Mouse (Mus musculus): Measurements from ENCODE around the gene Rcor3. TPM values are rescaled to one million over a fixed set of nuclear protein-coding genes. Genes with fewer than 3 reads are reported as not detected.

Gene Rcor3
- total RNA-seq (2021), result 10 to 100 TPM; 44.2 TPM

DNA sequence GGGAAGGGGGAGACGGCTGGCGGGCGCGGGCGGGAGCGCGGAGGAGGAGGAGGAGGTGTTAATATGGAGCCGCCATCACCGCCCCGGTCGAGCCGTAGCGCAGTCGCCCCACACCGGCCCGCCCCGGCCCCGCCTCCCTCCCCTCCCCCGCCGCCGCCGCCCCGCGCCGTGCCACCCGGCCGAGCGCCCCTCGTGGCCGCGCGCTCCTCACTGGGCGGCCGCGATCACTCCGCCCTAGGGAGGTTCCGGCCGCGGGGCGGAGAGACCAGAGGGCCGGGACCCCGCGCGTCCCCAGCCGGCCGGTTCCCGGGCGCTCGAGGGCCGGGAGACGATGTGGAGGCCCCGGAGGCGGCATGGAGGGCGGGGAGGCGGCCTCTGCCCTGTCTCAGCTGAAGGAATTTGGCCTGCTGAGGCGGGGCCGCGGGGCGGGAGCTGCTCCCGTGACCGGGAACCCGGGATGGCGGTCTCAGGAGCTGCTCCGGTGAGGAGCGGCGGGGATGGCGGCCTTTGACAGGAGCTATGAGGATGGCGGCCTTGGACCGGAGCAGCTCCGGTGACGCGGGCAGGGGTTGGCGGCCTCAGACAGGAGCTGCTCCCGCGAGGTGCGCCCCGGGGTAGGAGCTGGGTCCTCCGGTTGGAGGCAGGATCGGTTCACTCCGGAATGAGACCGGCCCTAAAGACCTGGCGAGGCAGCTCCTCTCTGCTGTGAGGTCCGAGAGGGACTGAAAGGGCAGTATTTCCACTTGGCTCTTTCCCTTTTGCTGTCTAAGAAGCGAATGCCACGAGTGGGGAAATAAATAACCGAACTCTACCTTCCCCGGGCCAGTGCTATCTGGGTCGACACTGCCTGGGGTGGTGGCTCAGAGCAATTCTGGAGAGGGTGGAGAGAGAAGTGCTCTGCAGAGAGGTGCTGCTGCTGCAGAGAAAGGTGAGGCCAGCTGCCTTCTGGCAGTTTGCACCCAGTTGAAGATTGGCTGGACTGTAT is at the start of gene Rcor3:
Gene Rcor3, minus strand, starts transcription at position 137 of the 985 bp plus-strand sequence.
- intact Hi-C loops (cut with DNase I), result no loop called here
- DNase-seq, result peak; percentile 86 to 87

DNA sequence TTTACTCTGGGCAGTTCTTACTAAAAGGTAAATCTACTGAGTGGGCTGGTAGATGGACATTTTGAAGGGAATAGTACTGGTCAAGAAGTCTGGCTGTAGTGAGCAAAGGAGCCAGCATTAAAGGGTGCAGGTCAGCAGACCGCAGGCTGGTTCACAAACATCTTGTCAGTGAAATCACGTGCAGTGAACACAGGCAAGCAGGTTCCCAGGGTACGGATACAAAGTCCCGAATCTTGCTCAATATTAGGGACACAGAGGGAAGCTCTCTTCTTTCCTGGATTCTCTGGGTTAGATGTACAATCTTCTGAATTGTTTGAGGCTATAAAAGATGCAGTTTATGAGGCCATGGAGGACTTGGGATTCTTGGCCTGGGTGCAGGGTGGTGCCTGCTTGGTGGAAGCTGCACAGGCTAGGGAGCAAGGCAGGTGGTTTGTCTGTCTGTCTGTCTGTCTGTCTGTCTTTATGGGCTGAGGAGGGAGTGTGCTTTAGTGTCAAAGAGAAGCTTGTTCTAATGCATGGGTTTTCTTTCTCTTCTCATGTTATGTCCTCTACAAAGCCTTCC is 43.9 kb upstream of the Rcor3 start:
- no peak for DNase-seq
- intact Hi-C loops (cut with DNase I), result no loop called here

DNA sequence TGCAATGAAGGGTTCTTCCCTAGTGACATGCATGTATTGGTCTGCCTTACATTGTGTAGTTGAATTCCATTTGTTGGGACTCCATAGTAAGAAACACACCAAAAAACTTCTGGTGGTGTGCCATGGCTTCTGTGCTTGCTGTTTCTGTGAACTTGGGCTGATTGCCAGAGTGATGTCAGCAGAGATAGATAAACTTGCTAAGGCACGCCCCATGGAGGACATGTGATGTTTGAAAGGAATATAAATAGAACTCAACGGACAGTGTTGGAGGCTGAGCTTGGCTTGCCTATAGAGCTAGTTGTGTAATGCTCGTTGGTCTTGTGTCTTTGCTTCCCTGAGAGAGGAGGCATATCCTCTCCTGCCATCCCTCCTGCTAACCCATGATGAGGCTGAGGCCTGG is 42.0 kb upstream of the Rcor3 start:
- DNase-seq, result no peak
- intact Hi-C loops (cut with DNase I), result no loop called here

DNA sequence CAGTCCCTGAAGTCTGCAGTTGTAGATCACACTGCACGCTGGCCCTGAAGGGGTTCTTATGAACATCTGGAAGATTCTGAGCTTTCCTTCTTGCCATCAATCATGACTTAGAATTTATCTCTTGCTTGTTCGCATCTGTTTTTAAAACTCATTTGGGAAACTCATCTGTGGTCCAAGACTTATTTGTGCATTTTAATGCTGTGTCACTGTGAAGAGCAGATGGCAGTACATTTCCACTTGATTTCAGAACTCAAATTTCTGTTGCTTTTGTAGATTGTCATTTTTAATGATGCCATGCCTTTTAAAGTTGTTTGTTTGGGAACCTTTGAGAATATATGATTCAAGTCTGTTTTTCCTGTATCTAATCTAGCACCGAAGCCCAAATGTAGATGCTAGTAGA is 33.6 kb upstream of the Rcor3 start:
- intact Hi-C loops (cut with DNase I), result no loop called here
- no peak for DNase-seq

DNA sequence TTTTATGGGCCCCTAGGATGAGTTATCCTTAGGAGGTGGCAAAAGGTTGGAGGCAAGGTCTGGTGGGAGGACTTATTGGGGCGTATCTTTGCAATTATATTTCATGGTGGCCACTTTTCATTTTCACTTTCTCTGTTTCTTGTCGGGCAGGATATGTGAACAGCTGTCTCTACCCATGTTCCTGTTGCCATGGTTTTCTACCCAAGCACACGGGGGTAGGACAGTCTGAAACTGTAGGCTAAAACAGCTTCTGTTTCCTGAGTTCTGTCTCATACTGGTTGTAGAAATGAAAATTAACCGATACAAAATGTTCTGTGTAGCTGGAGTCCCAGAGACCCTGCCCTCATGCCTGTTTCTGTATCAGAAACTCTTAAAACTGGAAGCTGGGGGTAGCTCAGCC is 13.3 kb upstream of the Rcor3 start:
- intact Hi-C loops (cut with DNase I), result no loop called here
- DNase-seq, result no peak

DNA sequence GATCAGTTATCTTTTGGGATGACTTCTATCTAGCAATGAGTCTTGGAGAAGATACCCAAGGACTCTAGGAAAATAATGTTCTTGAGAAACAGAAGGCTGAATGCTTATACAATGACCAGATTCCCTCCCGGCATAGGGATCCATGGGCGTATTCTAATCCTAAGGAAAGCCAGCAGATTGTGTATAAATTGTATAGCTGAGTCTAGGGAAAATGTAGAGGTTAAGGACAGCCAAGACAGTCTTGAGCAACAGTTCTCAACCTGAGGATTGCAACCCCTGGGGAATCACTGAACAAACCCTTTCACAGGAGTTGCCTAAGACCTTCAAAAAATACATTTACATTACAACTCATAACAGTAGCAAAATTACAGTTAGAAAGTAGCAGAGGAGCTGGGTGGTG is 2.5 kb upstream of the Rcor3 start:
- DNase-seq, result no peak

DNA sequence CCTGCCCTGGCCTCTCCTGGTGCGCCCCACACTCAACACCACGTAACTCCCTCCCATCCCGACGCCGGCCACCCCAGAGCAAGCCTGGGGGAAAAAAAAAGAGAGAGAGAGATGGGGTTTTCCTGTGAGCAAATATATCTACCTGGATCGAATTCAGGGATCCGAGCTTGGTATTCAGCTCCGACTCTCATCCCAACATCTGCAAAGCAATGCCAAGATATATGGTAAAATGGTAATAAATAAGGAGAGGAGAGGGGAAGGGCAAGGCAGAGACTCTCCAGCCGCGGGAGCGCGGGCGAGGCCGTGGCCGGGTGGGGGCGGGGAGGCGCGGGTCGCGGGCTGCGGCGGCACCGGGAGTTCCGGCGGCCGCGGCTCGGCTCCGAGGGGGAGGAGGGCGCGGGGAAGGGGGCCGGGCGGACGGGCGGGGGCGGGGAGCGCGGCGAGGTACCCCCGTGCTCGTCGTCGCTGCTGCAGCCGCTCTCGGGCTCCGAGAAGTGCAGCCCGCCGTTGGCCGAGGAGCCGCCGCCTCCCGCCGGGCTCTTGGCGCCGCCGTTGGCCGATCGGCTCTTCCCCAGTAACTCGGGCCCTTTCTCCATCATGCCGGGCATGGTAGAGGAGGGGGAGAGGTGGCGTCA is 454 bp downstream of the Rcor3 start:
- DNase-seq, result peak in 1 of 2 experiments; percentile 47
- intact Hi-C loops (cut with DNase I), result no loop called here

More for the DNA sequence above, 2.5 kb upstream of the Rcor3 start:
- intact Hi-C loops (cut with DNase I), result no loop called here

DNA sequence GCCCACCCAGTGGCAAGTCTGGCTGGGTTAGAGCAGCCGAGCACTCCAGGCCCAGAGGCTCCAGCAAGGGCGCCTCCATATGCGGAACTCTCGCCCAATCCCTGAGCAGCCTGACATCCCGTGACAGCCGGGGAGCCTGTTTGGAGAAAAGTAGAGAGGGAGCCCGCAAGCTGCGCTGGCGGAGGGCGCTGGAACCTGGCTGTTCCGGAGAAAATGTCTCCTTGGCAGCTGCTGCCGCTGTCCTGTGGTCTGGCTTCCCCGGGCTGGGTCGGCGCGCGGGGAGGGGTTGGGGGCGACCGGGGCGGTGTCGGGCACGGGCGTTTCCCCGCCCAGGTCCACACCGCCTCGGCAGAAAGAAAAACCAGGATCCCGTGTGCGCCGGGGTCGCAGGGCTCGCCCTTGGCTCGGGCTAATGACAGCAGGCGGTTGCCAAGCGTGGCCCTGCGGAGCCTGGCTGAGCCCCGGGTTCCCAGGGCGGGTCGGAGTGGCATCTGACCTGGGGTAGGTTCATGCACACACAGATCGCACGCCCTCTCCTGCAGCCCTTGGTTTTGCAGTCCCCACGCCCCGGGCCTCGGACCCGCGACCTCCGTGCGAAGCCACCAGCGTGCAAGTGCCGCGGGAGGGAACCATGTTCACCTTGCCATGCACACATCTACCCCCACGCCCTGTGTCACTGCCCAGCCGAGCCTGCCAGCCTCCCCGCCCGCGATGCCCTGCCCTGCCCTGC is 1.1 kb downstream of the Rcor3 start:
- intact Hi-C loops (cut with DNase I), result no loop called here

DNA sequence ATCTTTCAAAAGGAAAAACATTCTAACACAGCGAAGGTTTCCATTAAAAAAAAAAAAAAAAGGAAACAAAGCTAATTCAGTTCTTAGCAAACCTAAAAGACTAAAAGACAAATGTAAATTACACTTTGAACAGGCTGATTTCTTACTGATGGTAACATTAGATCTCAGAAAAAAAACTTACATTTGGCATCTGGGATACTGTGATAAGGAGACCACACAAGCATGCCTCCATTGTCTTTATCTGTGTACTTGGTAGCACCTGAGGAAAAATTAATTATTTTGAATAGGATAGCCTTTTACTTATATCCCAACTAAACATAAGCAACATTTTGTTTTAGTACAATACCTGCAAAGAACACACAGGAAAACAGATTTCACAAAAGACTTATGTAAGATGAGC is 7.7 kb downstream of the Rcor3 start:
- intact Hi-C loops (cut with DNase I), result no loop called here
- DNase-seq, result no peak

More for the DNA sequence above, 1.1 kb downstream of the Rcor3 start:
- peak; percentile 88 to 90 for DNase-seq

DNA sequence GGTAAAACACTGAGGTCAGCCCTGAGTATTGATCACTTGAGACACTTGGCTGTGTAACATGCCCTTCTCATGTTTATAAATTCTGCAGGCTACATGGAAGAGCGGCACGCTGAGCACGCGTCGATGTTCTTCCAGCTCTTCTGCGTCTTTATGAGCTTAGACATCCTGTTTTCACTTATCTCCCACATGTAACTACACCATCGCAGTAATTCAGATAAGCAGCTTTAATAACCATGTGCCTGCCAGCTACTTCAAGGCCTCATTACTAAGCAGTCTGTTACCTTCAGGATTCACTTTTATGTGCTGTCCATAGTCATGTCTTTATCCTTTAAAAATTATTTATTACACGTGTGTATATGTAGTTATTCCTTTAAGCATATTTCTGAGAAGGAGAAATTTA is 9.5 kb downstream of the Rcor3 start:
- intact Hi-C loops (cut with DNase I), result no loop called here
- no peak for DNase-seq

DNA sequence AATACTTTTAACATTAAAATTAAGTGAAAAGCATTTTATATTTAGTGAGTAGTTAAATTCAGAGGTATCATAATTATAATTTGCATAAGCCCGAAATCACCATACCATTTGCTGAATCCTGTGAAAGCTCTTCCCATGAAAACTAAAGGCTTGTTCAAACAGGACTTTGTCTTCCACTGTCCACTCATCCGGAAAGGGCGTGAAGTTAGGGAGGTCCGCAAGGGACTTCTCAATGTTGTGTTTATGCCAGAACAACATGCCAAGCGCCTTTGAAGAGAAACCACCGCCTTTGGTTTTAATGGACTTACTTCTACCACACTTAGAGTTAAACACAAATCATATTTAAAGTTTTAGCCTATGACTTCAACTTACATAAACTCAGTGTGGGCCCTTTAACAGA is 12.1 kb downstream of the Rcor3 start:
- intact Hi-C loops (cut with DNase I), result no loop called here
- DNase-seq, result no peak

DNA sequence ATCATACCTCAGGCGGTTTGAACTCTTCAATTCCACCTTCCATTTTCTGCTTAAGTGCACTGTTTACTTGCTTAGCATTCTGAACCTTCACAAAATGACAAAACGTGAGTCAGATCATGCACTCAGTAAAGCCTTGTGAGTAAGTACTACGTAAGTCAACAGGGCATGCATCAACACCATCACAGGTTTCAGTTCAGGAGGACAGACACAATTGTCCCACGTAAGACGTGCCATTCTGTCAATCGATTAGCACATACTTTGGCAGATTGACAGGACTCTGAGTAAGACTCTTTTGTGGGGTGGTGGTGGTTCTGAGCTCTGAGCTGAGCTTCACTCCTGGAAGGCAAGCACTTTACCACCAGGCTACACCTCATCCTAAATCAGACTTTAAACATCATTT is 21.6 kb downstream of the Rcor3 start:
- no peak for DNase-seq
- intact Hi-C loops (cut with DNase I), result no loop called here

DNA sequence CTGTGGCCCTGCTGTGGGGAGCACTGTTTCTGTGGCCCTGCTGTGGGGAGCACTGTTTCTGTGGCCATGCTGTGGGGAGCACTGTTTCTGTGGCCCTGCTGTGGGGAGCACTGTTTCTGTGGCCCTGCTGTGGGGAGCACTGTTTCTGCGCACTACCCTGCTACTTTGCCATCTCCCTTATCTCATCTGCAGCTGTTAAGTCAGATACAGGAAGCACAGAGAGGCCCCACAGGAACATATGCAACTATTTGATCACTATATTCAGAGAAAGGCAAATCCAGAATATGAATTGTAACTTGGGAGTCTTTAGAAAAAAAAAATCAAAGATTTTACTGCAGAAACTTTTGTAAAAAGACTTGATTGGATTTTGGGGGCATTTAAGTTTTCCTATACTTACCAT is 22.5 kb downstream of the Rcor3 start:
- intact Hi-C loops (cut with DNase I), result no loop called here
- DNase-seq, result no peak

DNA sequence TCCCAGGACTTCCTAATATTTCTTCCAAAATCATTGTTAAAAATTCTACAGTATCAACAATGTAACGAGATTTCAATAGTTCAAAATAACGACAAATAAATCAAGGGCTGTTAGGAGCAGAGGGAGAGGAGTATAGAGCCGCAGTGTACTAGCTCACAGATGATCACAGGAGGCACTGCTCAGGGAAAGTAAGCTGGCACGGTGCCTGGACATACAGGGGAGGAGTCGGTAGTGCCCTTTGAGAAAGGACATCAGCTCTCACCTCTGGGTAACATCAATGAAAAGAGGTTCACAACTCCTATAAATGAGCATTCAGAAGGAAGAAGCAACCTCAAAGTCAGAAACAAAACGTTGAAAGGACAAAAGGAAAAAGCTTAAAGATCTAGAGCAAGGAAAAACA is 28.7 kb downstream of the Rcor3 start:
- intact Hi-C loops (cut with DNase I), result loop anchor here (10.0 kb wide), 1 partner anchor 514 kb away; no protein-coding TSS in a partner anchor
- peak; percentile 78 to 82 for DNase-seq

DNA sequence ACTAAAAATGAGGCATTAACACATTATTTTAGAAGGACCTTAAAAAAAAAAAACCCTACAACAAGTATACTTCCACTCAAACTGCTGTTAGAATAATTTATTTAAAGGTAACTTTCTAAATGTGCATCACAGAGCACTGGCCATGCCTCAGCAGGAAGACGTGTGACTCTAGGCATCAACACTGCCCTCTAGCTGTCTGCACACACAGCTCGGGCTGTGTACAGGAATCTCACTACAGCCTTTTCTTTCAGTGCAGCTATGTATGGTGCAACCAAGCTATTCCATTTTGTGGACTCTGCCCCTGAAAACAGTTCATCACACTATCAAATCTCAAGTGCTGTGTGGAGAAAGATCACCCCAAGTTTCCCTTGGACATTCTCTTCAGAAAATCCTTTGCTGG is 30.5 kb downstream of the Rcor3 start:
- DNase-seq, result peak in 1 of 2 experiments; percentile 44
- intact Hi-C loops (cut with DNase I), result loop anchor here (10.0 kb wide), 1 partner anchor 513 kb away; no protein-coding TSS in a partner anchor

DNA sequence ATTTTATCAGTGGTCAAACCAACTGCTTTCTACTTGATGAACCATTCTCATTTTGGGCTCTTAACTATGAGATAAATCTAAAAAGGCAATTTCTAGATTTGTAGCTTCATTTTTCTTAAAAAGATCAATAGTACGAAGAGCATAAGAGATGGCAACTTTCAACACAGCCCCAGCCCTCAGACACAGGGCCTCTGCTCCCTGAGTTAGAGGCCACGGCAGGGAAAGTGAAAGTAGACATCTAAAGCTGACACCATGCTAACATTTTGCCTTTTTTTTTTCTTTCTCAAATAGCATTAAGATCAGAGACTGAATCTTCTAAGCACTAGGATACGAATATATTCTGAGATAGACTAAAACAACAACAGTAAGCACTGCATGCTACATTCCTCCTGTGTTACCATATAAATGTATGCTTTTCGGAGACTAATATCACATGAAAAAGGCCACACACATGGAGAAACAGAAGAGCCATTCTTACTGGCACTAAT is 31.9 kb downstream of the Rcor3 start:
- no peak for DNase-seq
- intact Hi-C loops (cut with DNase I), result loop anchor here (10.0 kb wide), 1 partner anchor 511 kb away; no protein-coding TSS in a partner anchor

DNA sequence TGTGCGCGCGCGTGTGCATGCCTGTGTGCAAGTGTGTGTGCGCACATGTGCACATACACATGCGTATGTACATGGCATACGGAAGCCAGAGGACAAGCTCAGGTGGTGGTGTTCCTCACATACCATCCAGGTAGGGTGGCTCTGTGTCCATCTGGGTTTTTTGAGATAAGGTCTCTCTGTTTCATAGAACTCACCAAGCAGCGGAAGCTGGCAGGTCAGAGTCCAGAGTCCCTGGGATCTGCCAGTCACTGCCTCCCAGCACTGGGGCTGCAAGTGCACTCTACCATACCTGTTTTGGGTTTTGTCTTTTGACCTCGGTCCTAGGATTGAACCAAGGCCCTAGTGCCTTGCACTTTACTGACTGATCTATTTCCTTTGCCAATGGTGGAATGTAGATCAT is 33.8 kb downstream of the Rcor3 start:
- no peak for DNase-seq
- intact Hi-C loops (cut with DNase I), result loop anchor here (10.0 kb wide), 1 partner anchor 509 kb away; no protein-coding TSS in a partner anchor

DNA sequence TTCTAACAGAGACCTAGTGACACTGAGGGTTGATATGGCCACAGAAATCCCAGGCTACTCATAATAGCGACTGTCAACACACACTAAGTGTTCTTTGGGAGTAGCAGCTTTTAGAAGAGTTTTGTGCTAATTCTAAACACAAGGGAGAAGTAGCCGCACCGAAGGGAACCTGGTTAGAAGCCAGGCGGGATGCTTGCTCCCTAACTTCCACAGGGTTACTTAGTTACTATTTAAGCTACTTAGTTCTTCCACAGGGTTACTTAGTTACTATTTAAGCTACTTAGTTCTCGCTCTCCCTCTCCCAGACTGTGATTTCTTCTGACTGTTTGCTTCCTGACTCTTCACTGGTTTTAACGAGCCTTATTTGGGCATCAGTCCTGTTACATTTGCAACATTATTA is 34.7 kb downstream of the Rcor3 start:
- DNase-seq, result no peak

DNA sequence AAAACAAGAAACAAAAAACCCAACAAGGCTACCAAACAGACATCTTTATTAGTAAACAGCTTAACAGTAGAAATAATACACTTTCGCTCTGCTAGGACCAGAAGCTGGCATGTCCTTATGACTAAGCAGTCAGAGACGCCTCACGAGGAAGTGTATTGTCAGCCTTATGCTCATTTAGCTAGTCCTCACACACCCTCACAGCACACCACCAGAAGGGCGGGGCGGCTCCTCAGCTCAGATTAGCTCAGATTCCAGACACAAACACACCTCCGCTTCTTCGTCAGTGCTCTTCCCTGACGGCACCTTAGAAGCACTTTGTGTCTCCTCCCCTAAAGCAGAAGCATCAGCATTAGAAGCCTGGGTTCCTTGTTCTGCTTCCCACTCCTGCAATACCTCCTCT is 36.5 kb downstream of the Rcor3 start:
- no peak for DNase-seq
- intact Hi-C loops (cut with DNase I), result loop anchor here (10.0 kb wide), 1 partner anchor 507 kb away; no protein-coding TSS in a partner anchor

More for the DNA sequence above, 34.7 kb downstream of the Rcor3 start:
- intact Hi-C loops (cut with DNase I), result loop anchor here (10.0 kb wide), 1 partner anchor 508 kb away; no protein-coding TSS in a partner anchor

DNA sequence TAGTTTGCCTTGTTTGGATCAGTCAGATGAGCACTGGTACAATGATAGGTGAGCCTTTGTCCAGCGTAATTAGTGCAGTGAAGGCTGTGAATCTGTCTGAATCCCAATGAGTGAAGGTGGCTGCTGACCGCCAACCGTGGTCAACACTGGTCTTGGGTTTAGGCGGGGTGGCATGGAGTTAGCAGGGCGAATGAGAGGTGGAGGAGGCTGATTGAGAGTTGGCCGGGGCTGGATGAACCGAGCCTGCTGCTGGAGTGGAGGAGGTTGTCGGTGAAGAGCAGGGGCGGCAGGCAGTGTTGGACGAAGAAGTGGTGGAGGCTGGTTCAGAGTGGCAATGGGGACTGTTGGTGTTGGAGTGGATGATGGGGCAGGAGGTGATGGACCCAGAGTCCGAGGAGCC is 37.1 kb downstream of the Rcor3 start:
- DNase-seq, result no peak
- intact Hi-C loops (cut with DNase I), result loop anchor here (10.0 kb wide), 1 partner anchor 506 kb away; no protein-coding TSS in a partner anchor

All from heart, postnatal 10 days (tissue).